Mouse (Mus musculus) midbrain, embryonic 16.5 days (tissue): ENCODE data around the gene Rnf115. TPM values are rescaled to one million over a fixed set of nuclear protein-coding genes. Genes with fewer than 3 reads are reported as not detected.
A peak's percentile ranks its signal among the peaks of the same experiment; 100 is the strongest.

Experiments used
- ATAC-seq: fragments of 200-750 bp; cut with Nextera tagmentation; 2 replicates; pipeline ENCODE4 v1.8.0; 2017; ENCODE audit warnings: moderate TSS enrichment
- H3K27ac ChIP-seq: fragments of 300-500 bp; sonication (generic); 2 replicates; pipeline ENCODE4 v1.5.1; 2014; ENCODE audit warnings: mild to moderate bottlenecking, low read length, mixed read lengths
- H3K27me3 ChIP-seq: fragments of 300-500 bp; sonication (generic); 2 replicates; pipeline ENCODE4 v1.6.1; 2014; ENCODE audit warnings: low read depth, low read length, mixed read lengths; ENCODE audit not compliant: control insufficient read depth, insufficient read depth
- H3K36me3 ChIP-seq: fragments of 300-500 bp; sonication (generic); 2 replicates; pipeline ENCODE4 v1.6.1; 2014; ENCODE audit warnings: mild to moderate bottlenecking, low read length, moderate library complexity, mixed read lengths; ENCODE audit not compliant: control insufficient read depth, insufficient read depth
- H3K4me1 ChIP-seq: fragments of 300-500 bp; sonication (generic); 2 replicates; pipeline ENCODE4 v1.6.1; 2014; ENCODE audit warnings: mild to moderate bottlenecking, low read length, mixed read lengths; ENCODE audit not compliant: control insufficient read depth, insufficient read depth
- H3K4me2 ChIP-seq: fragments of 300-500 bp; sonication (generic); 2 replicates; pipeline ENCODE4 v1.6.1; 2014; ENCODE audit warnings: mild to moderate bottlenecking, low read length, mixed read lengths
- H3K4me3 ChIP-seq: fragments of 300-500 bp; sonication (generic); 2 replicates; pipeline ENCODE4 v1.5.1; 2014; ENCODE audit warnings: low read depth, mild to moderate bottlenecking, low read length, moderate library complexity, mixed read lengths
- H3K9ac ChIP-seq: fragments of 300-500 bp; sonication (generic); 2 replicates; pipeline ENCODE4 v1.6.1; 2014; ENCODE audit warnings: low read depth, low read length, mixed read lengths
- H3K9me3 ChIP-seq: fragments of 300-500 bp; sonication (generic); replicated peaks from 2 replicates; pipeline ENCODE4 v1.6.1; 2014; ENCODE audit warnings: mild to moderate bottlenecking, low read length, mixed read lengths; ENCODE audit not compliant: control insufficient read depth, poor library complexity, severe bottlenecking
- WGBS: fragments of 180-500 bp; shearing (Covaris S2); extraction: QIAGEN DNeasy Blood & Tissue Kit; methylation state at CpG from one replicate; pipeline ENCODE4 v1.1.7; 2014; 5-methylcytosine and 5-hydroxymethylcytosine counted together
- polyA plus RNA-seq: library from polyadenylated mRNA; unstranded; fragments of >200 nt; fragmentation: Nextera tagmentation; extraction: Ambion mirVana; gene quantifications from 2 replicates; pipeline ENCODE4 v1.2.1, GENCODE M21; 2015

Gene Rnf115
- polyA plus RNA-seq, 1 experiment from 2014 or later, result 71.4 TPM

DNA sequence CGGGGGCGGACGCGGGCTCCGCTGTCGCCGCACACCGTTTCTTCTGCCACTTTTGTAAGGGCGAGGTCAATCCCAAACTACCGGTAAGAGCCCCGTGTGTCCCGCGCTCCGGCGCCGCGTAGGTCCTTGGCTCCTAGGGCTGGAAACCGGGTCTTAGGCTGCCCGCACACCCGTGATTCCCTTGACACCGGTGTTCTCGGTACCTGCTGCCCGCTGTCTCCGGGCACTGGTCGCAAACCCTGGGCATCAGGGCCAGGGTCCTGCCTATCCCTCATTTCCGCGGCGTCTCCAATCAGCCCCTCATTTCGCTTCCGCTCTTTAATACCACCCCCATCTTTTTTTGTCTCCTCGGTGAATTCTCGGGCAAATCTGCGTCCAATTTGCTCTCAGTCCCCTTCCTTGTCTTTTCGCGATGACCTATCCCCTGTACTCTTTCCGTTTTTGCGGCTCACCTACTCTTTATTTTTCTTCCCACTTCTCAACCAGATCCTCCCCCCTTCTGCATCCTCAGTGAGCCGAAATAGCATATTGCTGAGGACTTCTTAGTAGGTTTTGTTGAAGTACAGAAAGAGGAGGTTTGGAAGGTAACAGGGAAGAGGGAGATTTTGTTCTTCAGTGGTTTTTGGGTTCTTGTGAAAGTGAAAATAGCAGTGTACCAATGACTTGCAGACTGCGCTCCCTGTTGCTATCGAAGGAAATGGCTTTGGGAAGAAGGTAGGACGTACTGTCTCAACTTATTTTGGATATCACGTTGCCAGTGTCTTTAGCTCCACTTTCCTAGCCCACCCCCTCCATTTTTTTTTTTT is 567 bp downstream of the Rnf115 start:
- Histone ChIP-seq H3K4me2 (peak overlapping the region; percentile 82), H3K4me1 (peaks cover 30% of the 10 kb centered on the region), H3K27ac (peak overlapping the region; percentile 83), H3K4me3 (peak overlapping the region; percentile 71), H3K36me3 (peaks cover 6% of the 10 kb centered on the region; the same call in 1 of the 2 replicates), H3K9ac (peak overlapping the region; percentile 81), H3K27me3 (no peaks in the 10 kb centered on the region), H3K9me3 (no peaks in the 10 kb centered on the region)
- WGBS, result under 1% methylated on average over 40 of the region's 42 CpGs
- ATAC-seq, result peak; percentile 68

DNA sequence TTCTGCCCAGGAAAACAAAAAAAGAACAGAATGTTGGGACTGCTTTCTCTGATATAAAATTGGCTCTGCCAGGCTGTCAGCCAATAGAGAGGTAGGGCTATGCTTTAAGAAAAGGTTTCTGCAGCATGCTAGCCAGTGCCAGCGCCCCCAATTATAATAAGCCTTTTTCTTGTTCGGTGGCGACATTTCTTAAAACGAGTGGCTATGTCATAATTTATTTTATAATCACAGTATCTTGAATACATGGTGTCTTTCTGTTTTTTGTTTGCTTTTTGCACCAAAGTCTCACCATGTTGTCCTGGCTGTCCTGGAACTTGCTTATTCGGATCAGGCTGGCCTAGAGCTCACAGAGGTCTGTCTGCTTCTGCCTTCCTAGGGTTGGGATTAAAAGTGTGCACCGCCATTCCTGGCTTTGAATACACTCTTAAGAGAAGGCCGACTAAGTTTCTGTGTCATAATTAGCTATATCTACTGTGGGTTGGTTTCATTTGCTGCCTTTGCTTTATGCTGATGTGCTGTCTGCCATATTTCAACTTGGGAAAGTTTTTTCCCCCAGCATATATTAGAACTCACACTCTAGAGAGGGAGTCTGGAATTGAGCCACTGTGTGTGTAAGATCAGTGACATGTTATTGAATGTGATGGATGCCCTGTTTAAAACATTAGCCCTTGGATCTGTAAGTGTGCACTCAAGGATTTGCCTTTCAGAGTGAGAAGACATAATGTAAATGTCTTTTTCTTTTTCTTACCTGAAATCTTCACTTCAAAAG is 1.4 kb downstream of the Rnf115 start:
- Histone ChIP-seq H3K9me3 (no peaks in the 10 kb centered on the region), H3K27ac (peak overlapping the region; percentile 83; the same call in 1 of the 2 replicates), H3K4me2 (peak overlapping the region; percentile 82), H3K27me3 (no peaks in the 10 kb centered on the region), H3K4me3 (peak overlapping the region; percentile 71), H3K4me1 (peaks cover 30% of the 10 kb centered on the region), H3K9ac (peak overlapping the region; percentile 81; the same call in 1 of the 2 replicates), H3K36me3 (peaks cover under 1% of the 10 kb centered on the region; the same call in 1 of the 2 replicates)
- 32% methylated on average over 7 of the region's 7 CpGs for WGBS
- ATAC-seq, result no peak

DNA sequence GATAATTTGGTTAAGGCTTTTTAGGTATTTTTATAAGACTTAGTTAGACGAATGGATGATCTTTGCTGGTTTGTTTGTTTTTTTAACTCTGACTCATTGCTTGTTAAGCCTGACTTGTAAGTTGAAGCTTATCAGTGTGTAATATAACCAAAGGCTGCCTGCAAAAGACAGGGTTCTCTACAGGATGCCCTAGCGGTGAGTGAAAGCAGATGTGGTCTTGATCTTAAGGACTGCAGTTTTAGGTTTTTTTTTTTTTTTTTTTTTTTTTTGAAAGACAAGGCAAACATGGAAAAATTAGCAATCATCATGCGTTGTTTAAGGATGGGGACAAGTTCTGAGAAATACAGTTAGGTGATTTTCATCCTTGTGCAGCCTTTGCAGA is 1.9 kb downstream of the Rnf115 start:
- Histone ChIP-seq H3K36me3 (no peaks in the 10 kb centered on the region), H3K27ac (no peak overlapping the region), H3K9ac (no peak overlapping the region), H3K4me2 (peak overlapping the region; percentile 82), H3K9me3 (no peaks in the 10 kb centered on the region), H3K4me3 (no peak overlapping the region), H3K27me3 (no peaks in the 10 kb centered on the region), H3K4me1 (peaks cover 30% of the 10 kb centered on the region)
- WGBS, result 82% methylated on average over 3 of the region's 3 CpGs
- ATAC-seq, result no peak

DNA sequence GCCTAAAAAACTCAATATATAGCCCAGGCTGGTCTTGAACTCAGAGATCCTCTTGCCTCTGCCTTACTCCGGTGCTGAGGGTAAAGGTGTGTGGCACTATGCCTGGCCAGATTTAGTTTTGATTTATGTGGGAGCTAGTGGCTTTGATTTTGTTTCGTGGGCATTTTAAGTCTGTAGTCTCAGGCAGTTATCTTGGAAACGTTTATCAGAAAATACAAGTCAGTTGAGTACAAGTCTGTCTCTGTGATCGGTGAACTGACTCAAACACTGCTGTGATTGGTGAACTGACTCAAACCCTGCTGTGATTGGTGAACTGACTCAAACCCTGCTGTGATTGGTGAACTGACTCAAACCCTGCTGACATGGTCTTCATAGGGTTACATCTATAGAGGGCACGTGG is 3.3 kb downstream of the Rnf115 start:
- Histone ChIP-seq H3K27me3 (no peaks in the 10 kb centered on the region), H3K36me3 (no peaks in the 10 kb centered on the region), H3K9me3 (no peaks in the 10 kb centered on the region), H3K27ac (no peak overlapping the region), H3K4me1 (peaks cover 27% of the 10 kb centered on the region), H3K9ac (no peak overlapping the region), H3K4me3 (no peak overlapping the region), H3K4me2 (no peak overlapping the region)
- ATAC-seq, result no peak
- 62% methylated on average over 5 of the region's 5 CpGs for WGBS

DNA sequence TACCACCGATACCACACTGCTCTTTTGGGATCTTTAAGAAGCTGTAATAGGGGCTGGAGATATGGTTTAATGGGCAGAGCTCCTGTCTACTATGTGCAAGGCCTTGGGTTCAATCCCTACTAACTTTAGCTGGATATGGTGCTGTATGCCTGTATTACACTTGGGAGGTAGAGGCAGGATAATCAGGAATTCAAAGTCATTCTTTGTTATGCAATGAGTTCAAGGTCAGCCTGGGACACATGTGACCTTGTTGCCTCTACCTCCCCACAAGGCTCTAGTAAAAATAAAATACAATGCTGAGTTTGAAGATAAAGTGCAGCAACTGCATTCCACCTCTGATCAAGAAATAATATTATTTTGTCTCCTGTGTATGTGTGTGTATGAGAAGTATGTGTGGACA is 6.5 kb downstream of the Rnf115 start:
- H3K9ac ChIP-seq, result no peak overlapping the region
- H3K27ac ChIP-seq, result no peak overlapping the region
- no peak for ATAC-seq
- H3K27me3 ChIP-seq, result no peaks in the 10 kb centered on the region
- peaks cover 16% of the 10 kb centered on the region for H3K4me1 ChIP-seq
- H3K36me3 ChIP-seq, result no peaks in the 10 kb centered on the region
- 94% methylated on average over 1 of the region's 1 CpGs for WGBS
- no peaks in the 10 kb centered on the region for H3K9me3 ChIP-seq
- no peak overlapping the region for H3K4me2 ChIP-seq
- no peak overlapping the region for H3K4me3 ChIP-seq

DNA sequence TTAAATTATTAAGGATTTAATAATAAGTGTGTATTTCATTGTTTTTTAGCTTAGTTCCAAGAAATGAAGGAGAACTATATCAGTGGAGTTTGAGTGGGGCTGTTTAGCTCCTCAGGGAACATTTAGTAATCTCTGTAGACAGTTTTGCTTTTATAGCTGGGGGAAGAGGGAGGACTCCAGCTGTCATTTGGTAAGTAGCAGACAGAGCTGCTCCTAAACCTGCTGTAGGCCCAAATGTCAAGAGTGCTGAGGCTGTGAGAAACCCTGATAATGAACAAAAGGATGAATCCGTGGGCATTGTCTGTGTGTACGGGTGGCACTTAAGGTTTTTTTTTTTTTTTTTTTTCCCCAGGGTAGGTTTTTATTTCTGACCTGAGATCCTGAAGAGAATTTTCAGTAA is 7.7 kb downstream of the Rnf115 start:
- WGBS, result 80% methylated on average over 2 of the region's 2 CpGs
- ATAC-seq, result no peak

DNA sequence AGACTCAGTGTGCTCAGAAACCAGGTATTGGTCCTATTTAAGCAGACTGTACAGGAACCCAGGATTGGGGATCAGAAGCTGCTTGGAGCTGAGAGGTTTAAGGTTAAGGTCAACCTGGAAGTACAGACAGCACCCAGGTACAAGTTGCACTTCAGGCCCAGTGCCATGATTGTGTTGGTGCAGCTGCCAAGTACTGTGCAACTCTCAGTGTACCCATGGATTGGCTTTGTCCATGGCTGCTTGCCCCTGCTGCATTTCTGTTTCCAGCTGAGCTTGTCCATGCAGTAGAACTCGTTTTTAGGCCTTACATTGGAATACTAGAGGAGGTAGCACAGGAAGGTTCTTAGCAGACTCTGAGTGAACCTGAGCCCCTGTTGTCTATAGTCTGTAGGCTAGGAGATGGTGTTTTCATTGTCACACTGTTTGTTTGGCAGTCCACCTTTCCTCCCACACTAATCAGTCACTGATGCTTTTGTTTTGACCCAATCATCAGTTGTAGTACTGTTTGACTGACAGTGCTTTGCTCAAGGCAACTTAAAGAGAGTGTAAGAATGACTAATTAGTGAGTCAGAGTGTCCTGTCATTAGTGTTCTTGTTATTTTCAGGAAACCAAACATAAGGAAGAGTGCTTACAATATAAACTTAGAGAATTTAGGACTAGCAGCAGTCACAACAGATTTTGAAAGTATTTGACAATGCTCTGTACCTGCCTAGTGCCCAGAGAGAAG is 9.7 kb downstream of the Rnf115 start:
- no peak overlapping the region for H3K4me2 ChIP-seq
- H3K27ac ChIP-seq, result no peak overlapping the region
- no peak overlapping the region for H3K4me3 ChIP-seq
- H3K36me3 ChIP-seq, result no peaks in the 10 kb centered on the region
- H3K27me3 ChIP-seq, result no peaks in the 10 kb centered on the region
- no peaks in the 10 kb centered on the region for H3K9me3 ChIP-seq
- H3K4me1 ChIP-seq, result no peaks in the 10 kb centered on the region
- no peak overlapping the region for H3K9ac ChIP-seq
- WGBS, result 69% methylated on average over 1 of the region's 1 CpGs
- ATAC-seq, result no peak

More for the DNA sequence above, 7.7 kb downstream of the Rnf115 start:
- H3K9me3 ChIP-seq, result no peaks in the 10 kb centered on the region
- no peak overlapping the region for H3K27ac ChIP-seq
- no peaks in the 10 kb centered on the region for H3K36me3 ChIP-seq
- H3K27me3 ChIP-seq, result no peaks in the 10 kb centered on the region
- H3K9ac ChIP-seq, result no peak overlapping the region
- H3K4me2 ChIP-seq, result no peak overlapping the region
- no peak overlapping the region for H3K4me3 ChIP-seq
- peaks cover 5% of the 10 kb centered on the region for H3K4me1 ChIP-seq

DNA sequence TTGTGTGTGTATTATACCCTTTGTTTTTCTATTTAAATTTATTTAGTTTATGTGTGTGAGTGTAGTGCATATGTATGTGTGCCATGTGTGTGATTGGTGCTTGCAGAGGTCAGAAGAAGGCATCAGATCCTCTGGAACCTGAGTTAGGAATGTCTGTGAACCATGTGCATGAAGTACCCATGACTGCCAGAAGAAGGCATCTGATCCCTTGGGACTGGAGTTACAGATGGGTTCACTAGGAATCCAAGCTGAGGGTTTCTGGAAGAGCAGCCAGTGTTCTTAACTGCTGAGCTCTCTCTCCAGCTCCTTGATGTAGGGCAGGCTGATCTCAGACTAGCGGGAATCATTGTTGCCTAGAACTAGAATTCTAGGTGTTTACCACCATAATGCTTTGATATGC is 10.5 kb downstream of the Rnf115 start:
- Histone ChIP-seq H3K4me2 (no peak overlapping the region), H3K9ac (no peak overlapping the region), H3K9me3 (no peaks in the 10 kb centered on the region), H3K4me1 (no peaks in the 10 kb centered on the region), H3K36me3 (no peaks in the 10 kb centered on the region), H3K27me3 (no peaks in the 10 kb centered on the region), H3K27ac (no peak overlapping the region), H3K4me3 (no peak overlapping the region)
- ATAC-seq, result no peak
- 97% methylated on average over 1 of the region's 1 CpGs for WGBS
